Mouse (Mus musculus): ENCODE data around the gene Cyb5b.
A peak's percentile ranks its signal among the peaks of the same experiment; 100 is the strongest.
"Not testable (repeated sequence)": the region's sequence is repeated elsewhere in the genome, so short reads cannot be mapped to it uniquely, and the experiment has no call there.

The Cyb5b gene

DNA sequence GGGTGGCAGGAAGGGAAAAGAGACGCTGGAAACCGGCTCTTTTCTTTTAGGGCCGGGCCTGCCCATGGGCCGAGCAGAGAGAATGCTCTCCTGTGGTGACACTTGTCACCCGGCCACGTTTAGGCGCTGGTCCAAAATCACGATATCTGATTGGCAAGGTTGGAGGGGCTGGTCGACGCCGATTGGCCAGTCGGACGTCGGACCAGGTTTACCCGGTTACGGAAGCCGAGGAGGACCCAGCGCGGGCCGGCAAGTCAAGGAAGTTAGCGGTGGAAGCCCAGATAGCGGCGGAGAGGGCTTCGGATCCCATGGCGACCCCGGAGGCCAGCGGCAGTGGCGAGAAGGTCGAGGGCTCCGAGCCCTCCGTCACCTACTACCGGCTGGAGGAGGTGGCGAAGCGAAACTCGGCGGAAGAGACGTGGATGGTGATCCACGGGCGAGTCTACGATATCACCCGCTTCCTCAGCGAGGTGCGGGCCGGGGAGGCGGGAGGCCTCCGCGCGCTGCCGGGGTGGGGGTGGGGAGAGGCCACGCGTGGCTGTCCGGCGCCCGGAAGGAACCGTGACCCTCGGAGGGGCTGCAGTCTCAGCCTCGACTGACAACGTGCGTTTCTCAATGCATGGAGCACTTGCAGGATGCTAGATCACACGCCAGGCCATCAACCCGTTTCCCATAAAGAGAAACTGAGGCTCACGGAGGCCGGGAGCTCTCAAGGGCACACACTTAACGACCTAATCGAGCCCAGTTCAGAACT is at the start of gene Cyb5b:
Gene Cyb5b, plus strand, starts transcription at position 237 of the 754 bp plus-strand sequence.
- DNase-seq: peak; percentile 95

DNA sequence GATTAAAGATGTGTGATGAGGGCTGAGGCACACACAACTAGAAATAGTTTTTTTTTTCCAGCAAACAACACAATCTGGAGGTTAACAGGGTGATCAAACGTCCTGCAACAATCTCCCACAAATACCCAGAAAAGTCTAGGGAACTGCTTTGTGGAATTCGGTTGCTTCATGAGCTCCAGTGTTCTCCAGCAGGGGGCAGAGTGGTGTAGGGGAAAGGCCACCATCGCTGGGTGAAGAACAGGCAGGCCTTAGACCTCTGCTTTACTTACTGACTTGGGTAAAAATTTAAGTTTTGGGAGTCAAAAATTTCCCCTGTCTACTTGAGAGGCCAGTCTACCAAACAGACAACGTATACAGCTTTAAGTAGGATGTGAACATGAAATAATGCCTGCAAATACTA is 45.9 kb upstream of the Cyb5b start:
- DNase-seq: peak; percentile 87

DNA sequence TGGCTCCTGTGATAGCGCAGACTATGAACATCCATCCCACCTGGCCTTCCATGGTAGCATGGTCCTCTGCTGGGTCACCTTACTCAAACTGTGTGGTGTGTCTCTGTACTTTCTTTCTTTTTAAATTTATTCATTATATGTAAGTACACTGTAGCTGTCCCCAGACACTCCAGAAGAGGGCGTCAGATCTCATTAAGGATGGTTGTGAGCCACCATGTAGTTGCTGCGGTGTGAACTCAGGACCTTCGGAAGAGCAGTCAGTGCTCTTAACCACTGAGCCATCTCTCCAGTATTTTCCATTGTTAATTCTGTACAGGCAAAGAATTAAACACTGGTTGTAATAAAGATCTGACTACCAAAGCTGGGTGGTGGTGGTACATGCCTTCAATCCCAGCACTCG is 42.4 kb upstream of the Cyb5b start:
- DNase-seq: not testable (repeated sequence)

DNA sequence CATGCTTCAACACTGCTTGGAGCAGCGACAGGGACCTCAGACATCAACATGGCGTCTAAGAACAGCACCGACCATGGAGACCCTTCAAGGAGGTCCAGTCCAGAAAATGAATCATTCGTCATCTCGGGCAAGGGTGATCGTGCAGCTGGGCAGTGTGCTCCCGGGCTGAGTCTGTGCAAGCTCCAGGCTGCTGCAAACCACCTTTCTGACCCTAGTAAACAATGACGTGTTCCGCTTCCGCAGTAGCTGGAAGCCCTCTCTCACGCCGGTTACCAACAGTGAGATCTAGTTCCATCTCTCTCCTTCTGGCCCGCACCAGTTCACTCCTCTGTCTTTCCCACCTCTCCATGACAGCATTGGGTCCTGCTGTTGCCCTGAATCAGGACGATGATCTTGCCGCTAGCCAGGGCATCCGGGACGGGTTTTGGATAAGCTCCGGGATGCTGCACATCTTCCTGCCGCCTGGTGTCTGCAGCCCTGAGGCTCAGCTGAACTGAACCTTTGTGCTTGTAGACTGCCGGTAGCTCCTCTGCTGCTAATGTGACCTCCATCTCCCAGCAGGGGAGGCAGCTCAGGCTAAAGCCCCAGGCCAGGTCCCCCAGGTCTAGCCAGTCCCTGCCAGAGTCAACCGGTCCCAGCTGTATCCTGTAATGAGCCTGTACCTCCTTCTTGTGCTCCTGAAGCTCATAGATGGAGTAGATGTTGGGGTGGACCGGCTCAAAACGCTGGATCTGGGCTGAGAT is 41.3 kb upstream of the Cyb5b start:
- no peak for DNase-seq

- no peak for DNase-seq
These were observed 40.5 kb upstream of the Cyb5b start for GRCm38 (mm10) chr8:107109816-107110435.

DNA sequence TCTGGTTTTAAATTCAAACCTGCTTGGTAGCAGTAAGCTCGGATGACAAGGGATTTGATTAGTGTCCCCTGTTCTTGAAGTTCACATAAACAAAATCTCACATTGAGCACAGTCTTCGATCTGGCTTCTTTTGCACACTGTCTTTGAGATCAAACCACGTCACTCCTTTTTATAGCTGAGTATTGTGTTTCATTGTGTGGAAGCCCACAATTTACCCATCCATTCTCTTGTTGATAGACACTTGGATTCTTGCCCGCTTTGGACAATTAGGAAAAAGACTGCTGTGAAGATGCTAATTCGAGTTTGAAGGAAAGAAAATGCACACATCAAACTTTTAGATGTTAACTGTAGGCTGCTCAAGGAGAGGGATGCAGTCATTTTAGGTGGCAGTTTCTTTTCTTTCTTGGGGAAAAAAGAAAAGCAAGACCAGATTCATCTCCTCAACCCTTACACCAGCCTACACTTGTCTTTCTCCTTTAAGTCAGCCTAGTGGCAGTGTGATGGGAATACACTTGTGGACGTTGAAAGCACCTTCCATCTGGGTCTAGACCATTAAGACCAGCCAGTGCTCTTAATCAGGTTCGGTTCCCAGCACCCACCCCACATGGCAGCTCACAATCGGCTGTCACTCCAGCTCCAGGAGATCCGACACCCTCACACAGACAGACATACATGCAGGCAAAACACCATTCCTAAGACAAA is 39.7 kb upstream of the Cyb5b start:
- DNase-seq: no peak

DNA sequence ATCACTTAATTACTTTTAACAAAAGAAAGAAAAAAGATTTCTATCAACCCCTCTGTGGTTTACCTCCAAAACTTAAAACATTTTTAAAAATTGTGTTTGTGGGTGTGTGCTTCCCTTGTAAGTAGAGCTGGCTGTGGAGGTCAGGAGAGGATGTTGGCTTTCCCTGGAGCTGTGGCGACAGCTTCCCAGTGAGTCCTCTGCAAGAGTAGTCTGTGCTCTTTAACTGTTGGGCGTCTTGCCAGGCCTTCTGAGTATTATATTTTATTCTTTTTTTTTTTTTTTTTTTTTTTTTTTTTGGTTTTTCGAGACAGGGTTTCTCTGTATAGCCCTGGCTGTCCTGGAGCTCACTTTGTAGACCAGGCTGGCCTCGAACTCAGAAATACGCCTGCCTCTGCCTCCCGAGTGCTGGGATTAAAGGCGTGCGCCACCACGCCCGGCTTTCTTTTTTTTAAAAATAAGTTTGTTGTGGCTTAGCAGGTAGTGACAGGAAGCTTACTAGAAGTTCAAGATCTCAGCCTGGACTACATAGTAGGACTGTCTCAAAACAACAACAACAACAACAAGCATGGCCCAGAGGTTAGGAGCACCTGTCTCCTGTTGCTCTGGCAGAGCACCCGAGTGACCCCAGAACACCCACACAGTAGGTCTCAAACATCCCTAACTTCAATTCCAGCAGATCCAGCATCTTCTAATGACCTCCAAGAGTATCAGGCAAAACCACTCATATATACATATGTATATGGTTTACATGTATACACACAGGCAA is 38.9 kb upstream of the Cyb5b start:
- DNase-seq: no peak

- no peak for DNase-seq
These were observed 37.2 kb upstream of the Cyb5b start for GRCm38 (mm10) chr8:107113209-107113608.

- DNase-seq: no peak
These were observed 36.1 kb upstream of the Cyb5b start for GRCm38 (mm10) chr8:107114150-107115007.

GRCm38 (mm10) chr8:107115008-107115320 is 35.5 kb upstream of the Cyb5b start:
- DNase-seq: no peak

DNA sequence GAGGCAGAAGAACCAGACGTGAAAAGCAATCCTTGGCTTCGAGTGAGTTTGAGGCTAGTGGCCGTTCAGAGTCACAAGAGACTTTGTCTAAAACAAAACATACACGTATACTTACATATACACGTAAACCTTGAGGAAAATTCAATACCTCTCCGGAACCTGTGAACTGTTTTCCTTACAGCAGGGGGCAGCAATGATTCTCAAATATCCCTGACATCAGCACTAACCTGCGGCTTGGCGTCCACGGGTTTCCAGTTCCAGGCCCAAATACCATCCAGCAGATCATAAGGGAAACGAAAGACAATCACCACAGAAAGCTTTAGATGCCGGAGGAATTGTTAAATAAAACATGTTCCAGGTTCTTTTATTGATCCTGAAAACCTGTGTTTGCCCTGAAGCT is 34.4 kb upstream of the Cyb5b start:
- peak; percentile 88 for DNase-seq

DNA sequence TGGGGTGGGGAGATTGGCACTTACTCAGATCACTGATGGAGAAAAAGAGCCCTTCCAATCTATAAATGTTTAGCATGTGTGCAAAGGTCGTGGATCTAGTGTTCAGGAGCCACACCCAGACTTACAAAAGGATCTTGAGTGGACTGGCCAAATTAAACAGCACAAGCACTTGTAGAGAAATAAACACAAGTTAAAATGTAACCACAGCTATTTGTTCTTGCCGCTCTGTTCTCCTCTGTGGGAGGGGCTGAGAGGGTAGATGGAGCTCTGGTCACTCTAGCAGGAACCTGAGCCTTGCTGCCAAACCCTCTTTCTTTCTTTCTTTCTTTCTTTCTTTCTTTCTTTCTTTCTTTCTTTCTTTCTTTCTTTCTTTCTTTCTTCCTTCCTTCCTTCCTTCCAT is 33.4 kb upstream of the Cyb5b start:
- no peak for DNase-seq

- DNase-seq: no peak
These were observed 31.6 kb upstream of the Cyb5b start for GRCm38 (mm10) chr8:107118803-107119233.

DNA sequence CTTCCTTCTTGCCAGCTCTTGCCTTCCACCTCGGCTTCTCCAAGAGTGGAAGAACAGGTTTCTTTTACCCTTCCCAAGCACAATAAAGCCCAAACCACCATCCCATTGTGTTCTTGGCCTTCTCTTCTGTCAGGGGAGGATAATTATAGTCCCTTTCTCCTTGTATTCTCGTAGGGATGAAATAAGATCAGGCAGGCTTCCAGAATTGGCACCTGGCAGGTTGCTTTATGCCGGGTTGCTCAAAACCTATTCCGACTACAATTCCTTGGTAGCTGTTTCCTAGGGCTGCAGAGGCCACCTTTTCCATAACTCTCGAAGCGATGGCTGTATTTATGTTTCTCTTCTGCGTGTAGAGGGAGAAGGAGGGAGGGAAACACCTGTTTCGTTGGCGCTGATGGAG is 31.0 kb upstream of the Cyb5b start:
- no peak for DNase-seq

GRCm38 (mm10) chr8:107120806-107121205 is 29.6 kb upstream of the Cyb5b start:
- no peak for DNase-seq

GRCm38 (mm10) chr8:107121681-107122291 is 28.7 kb upstream of the Cyb5b start:
- no peak for DNase-seq

DNA sequence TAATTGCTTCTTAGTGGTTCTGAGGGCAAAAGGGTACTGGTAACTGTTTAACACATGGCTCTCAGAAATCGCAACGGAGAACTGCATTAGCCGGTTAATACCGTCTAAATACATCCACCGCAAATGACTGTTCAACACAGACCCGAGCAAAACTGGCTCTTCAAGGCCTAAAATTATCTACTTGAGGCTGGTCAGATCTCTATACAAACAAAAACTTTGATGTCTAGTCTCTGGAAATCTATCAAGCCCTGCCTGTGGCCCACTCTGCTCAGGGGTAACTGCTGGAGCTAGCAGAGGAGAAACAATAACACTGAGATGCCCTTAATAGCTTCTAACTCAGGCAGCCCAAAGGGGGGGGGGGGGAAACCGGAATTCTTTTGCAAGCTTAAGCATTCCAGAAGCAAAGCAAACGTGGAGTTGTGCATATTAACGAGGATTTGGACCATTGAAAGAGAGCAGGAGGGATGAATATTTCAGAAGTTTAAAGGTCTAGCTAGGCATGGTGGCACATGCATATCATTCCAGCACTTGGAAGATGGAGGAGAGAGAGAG is 27.3 kb upstream of the Cyb5b start:
- peak; percentile 57 for DNase-seq

DNA sequence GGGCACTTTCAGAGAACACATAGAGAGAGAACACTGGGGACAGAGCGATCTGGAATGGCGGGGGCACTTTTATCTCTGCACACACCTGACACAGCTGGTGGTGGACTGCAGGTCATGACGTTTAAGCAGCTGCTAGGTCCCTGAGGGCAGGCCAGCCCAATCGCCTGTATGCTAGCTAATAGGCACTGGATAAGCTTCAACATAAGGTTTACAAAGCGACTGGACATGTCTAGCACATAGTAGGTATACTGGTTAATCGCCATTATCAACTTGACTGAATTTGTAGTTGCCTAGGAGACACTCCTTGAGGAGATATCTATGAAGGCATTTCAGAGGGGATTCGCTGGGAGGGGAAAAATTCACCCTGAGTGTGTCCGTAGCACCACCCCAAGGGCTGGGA is 26.1 kb upstream of the Cyb5b start:
- no peak for DNase-seq

GRCm38 (mm10) chr8:107129171-107130025 is 21.0 kb upstream of the Cyb5b start:
- no peak for DNase-seq

DNA sequence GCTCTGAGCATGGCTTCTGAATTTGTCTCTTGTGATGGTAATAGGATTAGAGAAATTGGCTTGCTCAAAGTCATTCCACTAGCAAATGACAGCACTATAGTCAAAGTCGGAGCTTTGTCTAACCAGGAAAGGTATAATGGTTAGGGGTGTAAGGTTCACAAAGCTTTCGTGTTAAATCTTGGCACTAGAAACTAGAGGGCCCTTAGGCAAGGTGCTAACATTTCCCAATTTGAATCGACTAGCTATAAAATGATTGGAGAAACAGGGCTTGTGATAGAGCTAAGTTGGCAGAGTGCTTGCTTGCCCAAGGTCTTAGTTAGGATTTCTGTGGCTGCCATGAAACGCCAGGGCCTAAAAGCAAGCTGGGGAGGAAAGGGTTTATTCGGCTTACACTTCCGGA is 20.4 kb upstream of the Cyb5b start:
- no peak for DNase-seq

Data from embryo, embryonic 11 days (tissue).